Mouse (Mus musculus): Measurements from ENCODE around the gene Gcdh.

GRCm38 (mm10) chr8:84913960-84914359, 20.2 kb upstream of the Gcdh start:
- TF ChIP-seq CTCF (IDR thresholded peaks at IDR 0.05; ENCODE audit: insufficient read depth, low read depth, low read length), result no peak
- TF ChIP-seq POLR2A (IDR thresholded peaks at IDR 0.05; ENCODE audit: insufficient read depth, low read depth, low read length), result no peak

Data from olfactory bulb, adult 2 months (tissue).